Mouse (Mus musculus): Measurements from ENCODE around the gene Calr4.

Gene Calr4

DNA sequence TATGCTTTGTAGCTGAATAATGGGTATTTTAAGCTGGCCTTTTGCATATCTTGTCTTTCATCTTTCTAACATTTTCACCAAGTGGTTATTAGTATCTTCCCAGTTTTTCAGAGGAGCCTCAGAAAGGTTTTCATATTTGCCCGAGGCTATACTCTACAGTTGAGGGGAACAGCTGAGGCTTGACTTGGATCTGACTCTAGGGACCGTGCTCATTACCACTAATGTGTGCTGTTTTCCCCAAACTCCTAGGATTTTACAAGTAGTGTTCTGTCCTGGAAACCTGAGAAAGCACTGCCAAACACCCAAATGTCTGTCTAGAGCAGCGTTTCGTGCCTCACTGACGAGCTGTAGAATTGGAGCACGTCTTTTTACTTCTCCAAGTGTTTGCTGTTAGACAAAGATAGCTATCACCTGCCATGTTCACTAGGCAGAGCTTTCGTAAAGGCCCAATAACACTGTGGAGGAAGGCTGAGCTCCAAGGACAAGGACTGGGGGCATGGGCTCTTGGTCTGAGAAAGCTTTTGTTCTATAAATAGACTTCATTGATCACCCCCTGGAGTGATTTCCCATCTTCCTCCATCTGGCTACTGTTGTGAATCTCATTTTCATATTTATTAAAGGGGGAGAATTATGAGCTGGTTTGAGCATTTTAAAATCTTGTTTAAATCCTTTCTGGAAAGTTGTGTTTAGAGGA, 2.0 kb downstream of the Calr4 start:
- DNase-seq (ENCODE audit: low spot score) = no peak

DNA sequence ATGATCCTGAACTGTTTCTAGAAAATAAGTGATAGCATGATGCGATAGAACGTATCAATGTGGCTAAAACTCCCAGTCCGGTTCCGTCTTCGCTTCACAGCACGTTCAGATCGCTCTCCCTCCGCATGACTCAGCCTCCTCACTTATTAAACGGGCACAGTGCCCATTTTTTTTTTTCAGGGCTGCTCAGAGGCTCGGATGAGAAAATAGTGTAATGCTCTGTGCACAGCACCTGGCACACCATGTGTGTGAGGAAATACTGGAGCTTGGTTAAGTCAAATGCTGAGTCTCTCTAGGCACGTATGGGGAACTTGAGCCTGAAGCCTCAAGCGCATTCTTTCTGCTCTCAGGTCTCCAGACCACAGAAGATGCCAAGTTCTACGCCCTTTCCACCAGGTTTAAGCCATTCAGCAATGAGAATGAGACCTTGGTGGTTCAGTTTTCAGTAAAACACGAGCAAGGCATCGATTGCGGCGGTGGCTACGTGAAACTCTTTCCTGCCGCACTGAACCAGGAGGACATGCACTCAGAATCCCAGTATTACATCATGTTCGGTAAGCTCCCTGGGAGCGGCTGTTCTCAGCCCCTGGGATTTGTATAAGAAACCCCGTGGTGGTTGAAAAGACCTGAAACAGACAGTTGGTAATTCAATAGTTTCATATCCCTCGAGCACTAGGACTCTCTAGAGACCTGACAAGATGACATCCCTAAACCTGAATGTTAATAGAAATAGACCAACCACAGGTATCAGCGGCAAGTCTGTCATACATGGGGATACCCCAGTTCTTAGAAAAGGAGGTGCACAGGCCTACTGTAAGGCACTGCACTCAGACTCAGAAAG, 4.4 kb downstream of the Calr4 start:
- DNase-seq (ENCODE audit: low spot score) = no peak

DNA sequence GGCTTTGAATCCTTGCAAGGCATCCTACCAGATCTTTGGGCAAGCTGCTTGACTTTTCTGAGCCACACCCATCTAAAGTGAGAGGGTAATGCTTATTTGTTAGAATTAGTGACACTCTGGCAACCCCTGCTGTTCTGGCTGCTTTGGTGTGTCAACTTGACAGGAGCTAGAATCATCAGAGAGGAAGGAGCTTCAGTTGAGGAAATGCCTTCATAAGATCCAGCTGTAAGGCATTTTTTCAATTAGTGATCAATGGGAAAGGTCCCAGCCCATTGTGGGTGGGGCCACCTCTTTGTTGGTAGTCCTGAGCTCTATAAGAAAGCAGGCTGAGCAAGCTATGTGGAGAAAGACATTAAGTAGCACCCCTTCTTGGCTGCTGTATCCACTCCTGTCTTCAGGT, 6.9 kb downstream of the Calr4 start:
- DNase-seq (ENCODE audit: low spot score) = no peak

DNA sequence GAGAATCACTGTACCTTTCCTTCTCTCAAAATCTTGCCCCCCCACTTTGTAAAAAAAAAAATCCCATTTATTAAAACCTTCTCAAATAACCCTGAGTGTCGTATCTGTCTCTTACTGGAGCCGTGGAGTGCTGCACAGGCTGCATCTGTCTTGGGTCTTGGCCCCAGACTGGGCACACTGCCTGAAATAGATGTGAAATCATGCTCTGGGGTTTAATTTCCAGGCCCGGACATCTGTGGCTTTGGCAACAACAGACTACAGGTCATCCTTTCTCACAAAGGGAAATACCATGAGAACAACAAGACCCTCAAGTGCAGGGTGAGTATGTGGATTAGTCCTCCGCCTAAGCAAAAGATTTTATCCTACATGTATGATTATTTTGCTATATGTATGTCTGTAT, 7.6 kb downstream of the Calr4 start:
- DNase-seq (ENCODE audit: low spot score) = no peak

DNA sequence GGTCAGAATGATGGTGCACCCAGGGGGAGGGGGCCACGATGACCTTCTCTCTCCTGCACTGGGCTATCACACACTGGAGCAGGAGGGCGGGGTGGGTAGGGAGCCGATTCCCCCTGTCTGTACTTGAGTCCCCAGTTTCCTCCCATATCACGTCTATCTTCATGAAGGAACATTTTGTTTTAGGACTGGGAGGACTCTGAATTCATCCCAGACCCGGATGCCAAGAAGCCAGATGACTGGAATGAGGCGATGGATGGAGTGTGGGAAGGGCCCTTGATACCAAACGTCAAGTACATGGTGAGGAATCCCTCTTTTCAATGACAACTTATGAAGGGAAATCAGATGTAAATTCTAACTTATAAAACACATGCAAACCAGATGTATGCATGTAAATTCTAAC, 10.2 kb downstream of the Calr4 start:
- no peak for DNase-seq (ENCODE audit: low spot score)

DNA sequence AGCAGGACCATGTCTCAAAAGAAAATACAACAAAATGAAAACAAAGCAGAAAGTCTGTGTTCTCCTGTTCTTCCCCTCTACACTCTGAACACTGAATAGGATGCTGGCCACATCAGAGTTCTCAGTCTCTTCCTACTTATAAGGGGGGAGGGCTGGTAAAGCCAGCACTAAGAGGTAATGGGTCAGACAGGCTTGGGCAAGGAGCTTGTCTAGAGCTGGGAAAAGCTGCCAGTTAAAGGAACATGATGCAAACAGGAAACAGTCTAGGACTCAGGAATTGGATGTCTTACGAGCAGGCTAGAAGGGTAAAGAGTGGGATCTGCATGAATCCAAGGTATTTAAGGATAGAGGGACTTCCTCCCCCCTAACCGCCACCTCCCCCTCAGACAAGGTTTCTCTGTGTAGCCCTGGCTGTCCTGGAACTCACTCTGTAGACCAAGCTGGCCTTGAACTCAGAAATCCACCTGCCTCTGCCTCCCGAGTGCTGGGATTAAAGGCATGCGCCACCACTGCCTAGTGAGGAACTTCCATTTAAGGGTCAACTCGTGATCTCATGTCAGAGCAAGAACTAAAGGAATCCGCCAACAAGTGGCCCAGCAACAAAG, 10.8 kb downstream of the Calr4 start:
- no peak for DNase-seq (ENCODE audit: low spot score)

DNA sequence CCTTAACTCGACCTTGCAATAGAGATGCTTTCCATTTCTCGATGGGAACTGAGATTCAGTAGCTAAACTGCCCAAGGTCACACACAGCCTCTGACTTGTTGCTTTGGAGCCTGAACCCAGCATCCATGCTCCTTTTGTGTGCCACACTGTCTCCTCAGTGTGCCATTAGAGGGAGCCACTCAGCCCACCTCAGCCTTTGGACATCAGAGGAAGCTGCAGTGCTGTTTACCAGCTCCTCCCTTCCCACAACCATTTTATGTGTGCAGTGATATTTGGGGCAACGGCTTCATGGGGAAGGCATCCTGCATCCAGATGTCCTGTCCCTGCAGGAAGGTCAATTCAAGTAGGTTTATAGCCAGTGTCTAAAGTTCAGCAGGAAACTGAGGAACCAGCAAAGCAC, 17.3 kb downstream of the Calr4 start:
- peak; percentile 28 for DNase-seq (ENCODE audit: low spot score)

DNA sequence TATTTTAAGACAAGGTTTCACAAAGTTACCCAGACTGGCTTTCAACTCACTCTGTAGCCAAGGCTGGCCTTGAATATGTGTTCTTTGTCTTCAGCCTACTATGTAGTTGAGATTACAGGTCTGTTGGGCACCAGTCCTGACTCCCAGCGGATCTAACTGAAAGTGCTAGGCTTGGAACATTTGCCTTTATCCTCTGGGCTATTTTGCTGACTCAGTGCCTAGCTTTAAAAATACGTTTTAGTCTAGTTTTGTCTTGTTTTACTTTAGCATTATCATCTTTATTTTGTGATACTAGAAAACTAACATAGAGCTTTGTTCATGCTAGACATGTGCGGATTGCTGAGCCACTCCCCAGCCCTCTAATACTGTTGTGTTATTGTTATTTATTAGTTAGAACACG, 17.9 kb downstream of the Calr4 start:
- DNase-seq (ENCODE audit: low spot score) = no peak

DNA sequence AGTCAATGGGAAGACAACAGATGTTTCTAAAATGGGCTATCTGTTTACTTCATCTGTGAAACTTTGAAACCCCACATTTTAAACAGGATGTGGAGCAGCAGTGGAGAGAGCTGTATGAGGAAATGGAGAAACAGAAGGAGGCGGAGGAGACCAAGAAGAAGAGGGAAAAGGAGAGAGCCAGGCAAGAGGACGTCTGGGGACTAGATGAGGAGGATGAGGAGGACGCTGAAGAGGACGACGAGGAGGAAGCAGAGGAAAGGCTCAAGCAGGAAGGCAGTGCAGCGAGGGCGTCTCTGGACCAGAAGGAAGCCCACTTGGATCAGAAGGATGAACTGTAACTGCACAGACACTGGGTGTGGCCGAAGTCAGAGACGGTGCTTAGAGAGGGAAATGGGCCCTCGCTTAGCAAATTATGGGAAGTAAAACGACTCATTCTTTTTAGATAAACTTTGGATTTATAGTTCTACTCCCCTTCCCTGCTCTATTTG, 19.4 kb downstream of the Calr4 start:
- no peak for DNase-seq (ENCODE audit: low spot score)

DNA sequence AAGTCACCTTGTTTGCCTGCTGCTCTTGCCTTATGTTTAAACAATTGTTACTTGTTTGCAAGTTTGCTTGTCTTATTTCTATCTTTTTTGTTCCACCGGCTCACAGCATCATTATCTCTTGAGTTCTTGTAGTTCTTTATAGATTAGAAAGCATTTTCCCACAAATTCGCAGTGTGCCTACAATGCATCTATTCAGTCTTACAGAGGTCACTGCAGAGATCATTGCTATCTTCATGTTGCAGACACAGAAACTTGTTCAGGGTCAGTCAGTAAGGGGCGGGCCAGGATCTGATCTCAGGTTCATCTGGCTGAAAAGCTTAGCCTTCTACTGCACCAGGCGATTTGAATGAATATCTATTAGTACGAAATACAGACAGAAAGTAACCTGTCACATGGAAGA, 20.2 kb downstream of the Calr4 start:
- DNase-seq (ENCODE audit: low spot score) = no peak

DNA sequence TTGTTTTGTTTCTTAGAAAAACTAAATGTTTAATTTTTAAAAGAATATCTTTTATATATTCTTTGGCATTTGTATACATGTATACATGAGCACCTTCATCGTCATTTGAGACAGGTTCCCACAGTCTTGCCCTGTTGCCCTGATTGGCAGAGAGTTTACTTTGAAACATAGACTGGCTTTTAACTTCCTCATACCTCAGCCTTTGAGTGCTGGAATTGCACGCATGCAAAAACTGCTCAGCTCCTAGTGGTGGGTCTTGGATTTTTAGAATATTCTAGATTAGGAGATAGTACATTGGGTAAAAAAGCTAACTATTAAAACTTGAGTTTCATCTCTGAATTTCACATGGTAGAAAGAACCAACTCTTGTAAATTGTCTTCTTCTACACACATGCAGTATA, 21.0 kb downstream of the Calr4 start:
- DNase-seq (ENCODE audit: low spot score) = no peak

DNA sequence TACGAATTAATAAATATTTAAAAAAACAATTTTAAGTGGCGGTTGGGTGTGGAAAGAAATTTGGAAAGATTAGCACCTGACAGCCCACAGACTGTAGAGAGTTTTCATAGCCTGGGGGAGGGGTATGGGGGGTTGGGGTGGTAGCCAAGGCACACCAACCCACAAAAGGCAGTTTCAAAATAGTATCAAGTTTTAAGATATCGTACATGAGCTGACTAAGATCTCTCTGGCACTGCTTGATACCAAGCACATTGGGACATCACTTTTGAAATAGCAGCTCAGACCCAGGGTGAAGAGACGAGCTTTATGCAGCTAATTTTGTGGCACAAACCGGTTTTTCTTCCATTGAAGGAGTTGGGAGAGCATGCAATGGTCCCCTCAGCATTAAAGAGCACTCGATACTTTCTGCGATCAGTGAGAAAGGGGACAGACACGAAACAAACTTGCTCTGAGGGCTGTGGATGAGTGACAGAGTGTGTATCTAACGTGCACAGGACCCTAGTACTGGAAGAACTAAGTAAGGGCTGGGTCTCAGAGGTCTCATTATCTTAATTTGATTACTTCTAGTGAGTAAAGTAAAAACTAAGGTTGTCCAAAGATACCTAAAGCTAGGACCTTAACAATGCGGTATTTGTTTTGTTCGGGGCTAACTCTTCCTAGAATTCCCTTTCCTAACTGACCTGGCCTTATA, 21.6 kb downstream of the Calr4 start:
- no peak for DNase-seq (ENCODE audit: low spot score)

DNA sequence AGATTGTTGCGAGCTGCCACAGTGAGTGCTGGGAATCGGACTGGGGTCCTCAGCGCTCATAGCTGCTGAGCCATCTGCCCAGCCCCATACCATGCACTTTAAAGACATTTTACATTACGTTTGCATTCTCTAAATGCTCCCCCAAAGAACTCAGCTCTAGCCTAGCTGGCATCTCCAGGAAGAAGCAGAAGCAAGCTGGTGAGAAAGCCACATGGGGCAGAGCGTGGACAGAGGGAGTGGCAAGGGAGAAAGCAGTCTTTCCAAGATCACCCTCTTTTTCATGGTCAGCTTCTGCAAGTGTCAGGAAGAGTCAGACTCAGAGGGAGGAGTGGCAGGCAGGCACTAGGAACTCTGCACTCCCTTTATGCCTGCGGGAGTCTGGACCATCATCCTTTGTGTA, 22.5 kb downstream of the Calr4 start:
- DNase-seq (ENCODE audit: low spot score) = no peak

DNA sequence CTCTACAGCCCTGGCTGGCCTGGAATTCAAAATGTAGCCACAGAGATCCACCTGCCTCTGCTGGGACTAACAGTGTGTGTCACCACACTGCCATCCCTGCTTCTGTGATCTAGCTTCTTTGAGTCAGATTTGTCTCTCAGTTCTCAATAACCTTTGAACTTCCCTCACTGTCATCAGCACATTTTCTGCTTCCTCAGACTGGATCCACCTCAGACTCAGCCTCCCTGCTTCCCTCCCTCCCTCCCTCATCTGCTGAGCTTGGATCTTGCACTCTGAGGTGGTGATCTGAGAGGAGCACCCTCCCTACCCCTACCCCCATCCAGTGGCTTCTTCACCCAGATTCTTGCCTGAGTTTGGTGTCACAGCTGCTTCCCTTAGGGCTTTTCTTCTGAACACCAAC, 23.4 kb downstream of the Calr4 start:
- DNase-seq (ENCODE audit: low spot score) = no peak

DNA sequence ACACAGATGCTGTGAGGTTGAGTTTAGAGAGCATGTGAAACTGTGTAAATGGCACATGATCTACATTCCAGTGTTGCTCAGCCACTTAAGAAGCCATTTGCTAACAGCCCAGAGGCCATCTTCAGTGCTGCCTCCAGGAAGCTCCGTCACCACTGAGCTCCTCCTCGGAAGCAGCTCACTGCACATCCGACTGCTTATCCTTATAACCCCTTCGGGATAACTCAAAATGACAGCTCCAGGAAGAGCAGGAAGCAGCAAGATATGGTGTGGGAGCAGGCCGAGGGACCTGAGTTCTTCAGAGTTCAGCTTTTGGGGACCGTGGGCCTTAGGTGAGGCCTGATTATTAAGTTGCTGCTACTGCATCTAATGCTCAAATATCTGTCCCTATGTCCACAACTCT, 27.8 kb downstream of the Calr4 start:
- DNase-seq (ENCODE audit: low spot score) = no peak

DNA sequence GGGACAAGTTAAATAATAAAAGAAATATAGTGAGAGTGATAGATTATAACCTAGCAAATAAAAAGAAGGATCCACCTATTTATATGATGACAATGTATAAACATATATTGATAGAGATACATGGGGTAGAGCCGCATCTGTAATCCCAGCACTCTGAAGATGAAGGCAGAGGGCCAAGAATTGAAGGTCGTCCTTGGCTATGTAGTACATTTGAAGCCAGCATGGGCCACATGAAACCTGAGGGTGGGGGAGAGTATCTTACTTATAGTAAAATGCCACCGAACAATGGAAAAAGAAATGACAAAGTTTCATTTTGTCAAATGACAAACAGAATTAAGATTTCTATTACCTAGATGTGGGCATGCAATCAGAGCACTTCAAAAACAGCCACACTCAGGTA, 31.8 kb downstream of the Calr4 start:
- DNase-seq (ENCODE audit: low spot score) = no peak

DNA sequence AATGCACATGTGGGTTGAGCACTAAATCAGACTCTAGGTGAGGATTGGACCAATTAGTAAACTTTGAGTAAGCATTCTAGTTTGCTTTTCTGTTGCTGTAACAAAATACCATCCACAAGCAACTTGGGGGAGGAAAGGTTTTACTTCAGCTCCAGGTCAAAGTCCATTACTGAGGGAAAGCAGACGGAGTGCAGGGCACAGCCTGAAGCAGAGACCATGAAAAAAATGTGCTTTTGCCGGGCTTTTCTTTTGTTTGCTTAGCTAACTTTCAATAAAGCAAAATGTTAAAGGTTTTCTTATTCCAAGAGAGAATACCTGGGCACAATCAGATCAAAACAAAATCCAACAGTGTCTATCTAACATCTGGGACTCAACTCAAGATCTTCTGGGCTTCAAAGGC, 32.5 kb downstream of the Calr4 start:
- DNase-seq (ENCODE audit: low spot score) = no peak

DNA sequence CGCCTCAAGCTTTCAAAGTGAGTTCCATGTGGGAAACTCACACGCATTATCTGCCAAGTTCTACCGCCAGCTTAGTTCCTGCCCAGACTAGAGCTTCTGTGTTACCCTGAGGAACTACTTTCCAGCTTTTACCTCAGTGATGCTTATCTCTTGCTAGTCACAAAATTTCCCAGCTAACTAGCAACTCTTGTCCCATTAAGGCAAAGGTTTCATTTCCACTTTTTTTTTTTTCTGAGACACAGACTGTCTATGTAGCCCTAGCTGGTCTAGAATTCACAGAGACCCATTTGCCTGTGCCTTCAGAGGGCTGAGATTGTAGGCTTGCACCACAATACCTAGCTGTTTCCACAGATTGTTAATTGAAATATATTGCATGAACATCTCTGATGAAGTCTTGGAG, 33.2 kb downstream of the Calr4 start:
- DNase-seq (ENCODE audit: low spot score) = no peak

DNA sequence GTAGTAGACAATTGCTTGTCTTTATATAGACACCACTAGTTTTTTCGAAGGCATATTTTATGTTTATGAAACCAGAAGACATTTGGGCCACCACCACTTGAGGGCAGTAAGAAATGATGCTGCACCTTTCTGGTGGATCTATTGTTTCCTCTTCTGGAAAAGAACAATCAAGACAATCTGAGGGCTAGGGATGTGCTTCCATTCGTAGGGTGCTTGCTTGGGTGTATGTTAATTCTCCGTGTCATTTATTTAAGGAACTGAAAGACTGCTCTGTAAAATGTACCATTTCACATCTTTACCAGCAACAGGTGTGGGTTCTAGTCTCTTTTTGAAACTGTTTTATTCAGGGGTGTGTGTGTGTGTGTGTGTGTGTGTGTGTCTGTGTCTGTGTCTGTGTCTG, 34.6 kb downstream of the Calr4 start:
- DNase-seq (ENCODE audit: low spot score) = no peak

DNA sequence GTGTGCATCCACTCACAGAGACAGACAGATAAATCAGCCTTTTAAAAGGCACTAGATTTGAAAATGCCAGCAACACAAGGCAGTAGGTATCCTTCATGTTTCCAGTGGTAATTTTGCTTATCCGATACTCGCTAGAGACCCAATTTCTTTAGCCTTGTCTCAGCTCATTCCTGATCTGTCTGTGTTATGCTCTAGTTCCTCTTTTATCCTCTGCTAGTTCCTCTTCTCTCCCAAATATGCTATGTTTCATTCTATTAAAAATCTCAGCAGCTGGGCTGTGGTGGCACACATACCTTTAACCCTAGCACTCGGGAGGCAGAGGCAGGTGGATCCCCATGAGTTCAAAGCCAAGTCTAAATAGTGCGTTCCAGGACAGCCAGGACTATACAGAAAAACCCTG, 37.5 kb downstream of the Calr4 start:
- no peak for DNase-seq (ENCODE audit: low spot score)

DNA sequence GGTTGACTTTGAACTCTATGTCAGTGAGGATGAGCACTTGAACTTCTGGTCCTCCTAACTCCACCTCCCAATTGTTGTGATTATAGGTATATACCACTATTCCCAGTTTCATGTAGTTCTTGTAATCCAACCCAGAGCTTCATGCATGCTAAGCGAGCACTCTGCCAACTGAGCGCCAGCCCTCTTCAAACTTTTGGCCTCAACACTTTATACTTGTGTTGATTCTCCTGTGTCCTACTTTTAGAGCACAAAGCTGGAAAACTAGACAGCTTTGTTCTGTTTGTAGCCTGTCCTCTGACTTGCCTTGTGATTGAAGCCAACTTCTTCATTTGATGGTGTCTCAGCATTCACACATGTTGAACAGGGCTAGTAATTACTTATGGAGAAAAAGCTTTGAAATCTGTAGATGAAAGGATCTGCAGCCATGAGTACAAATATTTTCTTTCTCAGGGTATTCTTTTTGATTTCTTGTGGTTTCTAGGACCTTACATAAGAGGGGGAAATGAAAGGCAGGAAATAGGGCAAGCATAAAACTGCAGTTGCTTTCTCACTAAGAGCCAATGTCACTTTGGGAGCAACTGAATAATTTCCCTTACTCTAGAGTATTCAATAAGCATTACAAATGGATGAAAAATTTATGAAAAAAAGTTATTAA, 39.4 kb downstream of the Calr4 start:
- no peak for DNase-seq (ENCODE audit: low spot score)

All from ovary, postnatal 36 days (tissue).